Mouse (Mus musculus): ENCODE data around the gene Zbtb7a.

DNA sequence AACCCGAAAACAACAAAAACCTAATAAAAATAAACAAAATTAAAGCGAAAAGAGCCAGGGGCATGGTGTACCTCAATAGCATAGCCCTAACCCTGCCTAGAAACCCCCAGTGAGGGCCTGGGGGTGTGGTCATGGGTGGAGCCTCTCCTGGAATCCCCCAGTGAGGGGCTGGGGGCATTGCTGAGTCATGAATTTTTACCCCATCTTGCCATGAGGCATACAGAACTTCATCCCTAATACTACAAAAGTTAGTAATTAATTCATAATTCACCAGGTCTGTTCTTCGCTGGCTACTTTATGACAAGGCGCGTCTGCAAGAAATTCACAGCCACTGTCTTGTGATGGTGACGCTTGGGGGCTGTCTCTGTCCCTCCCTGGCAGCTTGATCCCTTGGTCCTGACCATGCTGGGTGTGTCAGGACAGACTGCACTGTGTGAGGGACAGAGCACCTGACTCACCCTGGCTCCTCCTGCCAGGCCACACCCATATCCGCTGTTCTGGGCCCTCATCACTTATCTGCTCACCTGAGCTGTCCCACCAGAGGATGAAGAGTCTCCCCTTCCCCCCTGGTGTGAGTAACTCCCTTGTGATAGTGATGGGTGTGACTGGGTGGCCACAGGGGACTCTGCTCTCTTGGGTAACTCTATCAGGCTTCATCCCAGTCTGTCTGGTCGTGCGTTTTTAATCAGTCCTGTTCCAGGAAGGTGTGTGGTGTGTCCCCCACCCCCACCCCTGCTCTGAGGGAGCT, 39.9 kb upstream of the Zbtb7a start:
- TF ChIP-seq POLR2A (IDR thresholded peaks at IDR 0.05; ENCODE audit: borderline replicate concordance, extremely low read depth, low read depth, low read length): no peak
- no peak for TF ChIP-seq CTCF (IDR thresholded peaks at IDR 0.05; ENCODE audit: insufficient read depth, low read length)
